Mouse (Mus musculus) liver, embryonic 14.5 days (tissue): ENCODE data around the gene Krtap12-1.

Experiments used
- CTCF ChIP-seq: IDR thresholded peaks from 2 replicates; pipeline ENCODE4 v1.5.1; 2016; ENCODE audit warnings: antibody characterized with exemption, low read depth, control low read depth
- EP300 ChIP-seq: IDR thresholded peaks from 2 replicates; pipeline ENCODE4 v1.6.1; 2016; ENCODE audit warnings: antibody characterized with exemption, low read depth

- TF ChIP-seq CTCF (no peak), EP300 (no peak)
Observed at GRCm38 (mm10) chr10:77735928-77736327, 15.5 kb downstream of the Krtap12-1 start.
